Comparison of ENCODE assay signal across 17 mouse cellular contexts in the genomic region with DNA sequence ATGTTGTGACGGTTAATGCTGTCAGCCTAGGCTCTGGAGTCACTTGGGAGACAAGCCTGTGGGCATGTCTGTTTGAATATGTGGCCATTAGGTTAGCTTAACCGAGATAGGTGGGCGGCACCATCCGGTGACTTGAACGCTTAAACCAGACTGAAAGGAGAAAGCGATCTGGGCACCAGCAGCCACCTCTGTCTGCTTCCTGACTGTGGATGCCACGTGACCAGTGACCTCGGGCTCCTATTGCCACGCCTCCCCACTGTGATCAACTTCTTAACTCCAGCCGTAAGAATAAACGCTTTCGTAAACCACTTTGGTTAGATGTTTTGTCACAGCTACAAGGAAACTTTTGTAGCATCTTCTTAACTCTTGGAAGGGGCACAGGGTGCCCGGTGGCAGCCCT.
DNase-seq lines count a peak whose midpoint lies in the region; ATAC-seq and TF ChIP-seq lines count a peak whose summit lies in the region.
"Had no signal": no experiment of that assay in that cellular context is flagged by ENCODE, and none has a peak within 500 bp of the region (broad histone marks: within the 10 kb centered on the region; RNA-seq: fewer than 3 reads in every experiment).

No protein-coding gene starts in this region.

- TF ChIP-seq POLR2A in CH12.LX (IDR thresholded peaks at IDR 0.05; ENCODE audit: low read depth, low read length) = no peak

- TF ChIP-seq CTCF in layer of hippocampus, adult 2 months (conservative IDR thresholded peaks at IDR 0.05) = no peak
- TF ChIP-seq CTCF in CH12.LX (conservative IDR thresholded peaks at IDR 0.05 in 1 of 2, IDR thresholded peaks at IDR 0.05 in 1 of 2; ENCODE audit: low read depth in 2 of 2, low read length in 2 of 2) = no peak

- no peaks in the 10 kb centered on the region for H3K79me2 ChIP-seq in CH12.LX (replicated peaks; ENCODE audit: control insufficient read depth, extremely low read depth, insufficient read depth, poor library complexity, severe bottlenecking)

- H3K9me3 ChIP-seq in CH12.LX (replicated peaks; ENCODE audit: low read length) = no peaks in the 10 kb centered on the region
- H3K9me3 ChIP-seq: embryonic facial prominence, embryonic 12.5 days; forebrain, embryonic 15.5 days; heart, embryonic 12.5 days; hindbrain, embryonic 10.5 days had no signal

- H3K36me3 ChIP-seq in CH12.LX (replicated peaks in 1 of 2; ENCODE audit: control insufficient read depth in 1 of 2, insufficient read depth in 1 of 2, low read length in 1 of 2) = no peaks in the 10 kb centered on the region
- H3K36me3 ChIP-seq: embryonic facial prominence, embryonic 12.5 days; forebrain, embryonic 15.5 days; heart, embryonic 12.5 days; hindbrain, embryonic 10.5 days had no signal

- no peak for DNase-seq in layer of hippocampus, adult 2 months (ENCODE audit: low spot score in 2 of 2)
- DNase-seq in layer of hippocampus, adult 11-12 months (ENCODE audit: low spot score) = no peak
- DNase-seq in CH12.LX (ENCODE audit: extremely low read depth) = no peak
- no peak for DNase-seq in cerebellum, adult 9-11 months
- no peak for DNase-seq in urinary bladder, postnatal 4 days (ENCODE audit: low spot score in 2 of 2)
- no peak for DNase-seq in layer of hippocampus, postnatal 36 days
- DNase-seq: adrenal gland, postnatal 36 days; cerebellum, adult 2 months had no signal

- H3K9ac ChIP-seq in CH12.LX (ENCODE audit: insufficient read depth, low read depth) = no peak overlapping the region
- H3K9ac ChIP-seq: embryonic facial prominence, embryonic 12.5 days; forebrain, embryonic 15.5 days; heart, embryonic 12.5 days; hindbrain, embryonic 14.5 days had no signal

- dilution Hi-C loops in CH12.LX (cut with MboI; ENCODE audit: extremely low pct_ligation_motif_present, extremely low pct_unique_long_range_greater_than_20kb, low sequenced_read_pairs) = no loop called here

- ATAC-seq in common myeloid progenitor, adult 5-6 weeks (replicated peaks; ENCODE audit: low read depth, poor library complexity, severe bottlenecking) = peak; percentile 48; the same call in 1 of the 2 replicates
- ATAC-seq: CD4-positive, CD25-positive, alpha-beta regulatory T cell, adult 4 months; forebrain, embryonic 15.5 days; intestine, postnatal 0 days; Patski had no signal

- H3K27me3 ChIP-seq in CH12.LX (replicated peaks) = peaks cover 65% of the 10 kb centered on the region
- H3K27me3 ChIP-seq: embryonic facial prominence, embryonic 12.5 days; forebrain, embryonic 15.5 days; Patski had no signal

- H3K4me1 ChIP-seq in CH12.LX (ENCODE audit: control insufficient read depth in 1 of 2, insufficient read depth in 2 of 2) = peaks cover 16% of the 10 kb centered on the region in 2 experiments
- H3K4me1 ChIP-seq: forebrain, embryonic 15.5 days had no signal

- in situ Hi-C loops in CH12.LX (cut with MboI; ENCODE audit: low pct_ligation_motif_present, low pct_unique_long_range_greater_than_20kb, low sequenced_read_pairs) = no loop called here

- 0 out of 2 replicates have a peak overlapping the region, but pooled peaks have one; percentile 43 for H3K27ac ChIP-seq in layer of hippocampus, adult 2 months
- no peak overlapping the region for H3K27ac ChIP-seq in CH12.LX (ENCODE audit: insufficient read depth, low read depth)
- H3K27ac ChIP-seq: embryonic facial prominence, embryonic 12.5 days; forebrain, embryonic 15.5 days; hindbrain, embryonic 10.5 days; hindbrain, embryonic 14.5 days had no signal

- no peak overlapping the region for H3K4me3 ChIP-seq in layer of hippocampus, adult 2 months
- no peak overlapping the region for H3K4me3 ChIP-seq in CH12.LX (replicated peaks in 1 of 3; ENCODE audit: low read depth in 2 of 3, low read length in 2 of 3, poor library complexity in 1 of 3)
- H3K4me3 ChIP-seq: embryonic facial prominence, embryonic 12.5 days; forebrain, embryonic 15.5 days; heart, embryonic 12.5 days; hindbrain, embryonic 10.5 days had no signal

- H3K4me2 ChIP-seq in CH12.LX (ENCODE audit: insufficient read depth, low read depth, poor library complexity, severe bottlenecking) = no peak overlapping the region
- H3K4me2 ChIP-seq: embryonic facial prominence, embryonic 12.5 days; forebrain, embryonic 15.5 days; heart, embryonic 12.5 days; hindbrain, embryonic 14.5 days had no signal

- TF ChIP-seq RAD21 in CH12.LX (IDR thresholded peaks at IDR 0.05; ENCODE audit: low read depth, low read length) = no peak

- no peak for TF ChIP-seq EP300 in CH12.LX (IDR thresholded peaks at IDR 0.05; ENCODE audit: low read length)

TF ChIP-seq in CH12.LX, 34 proteins besides CTCF, POLR2A, EP300 and RAD21:
- TF ChIP-seq USF1 (IDR thresholded peaks at IDR 0.05; ENCODE audit: low read depth, low read length) (peak; percentile 50; the same call in 1 of the 2 replicates), BHLHE40 (IDR thresholded peaks at IDR 0.05; ENCODE audit: low read depth, low read length) (0 out of 2 replicates have a peak, but pooled peaks have one; percentile 5), GABPA (IDR thresholded peaks at IDR 0.05; ENCODE audit: insufficient replicate concordance, low read depth, low read length) (no peak), SIN3A (IDR thresholded peaks at IDR 0.05; ENCODE audit: low read length) (no peak), USF2 (conservative IDR thresholded peaks at IDR 0.05; ENCODE audit: low read depth, low read length) (peak; percentile 21; the same call in 1 of the 2 replicates)
